Mouse (Mus musculus) bone marrow macrophage, adult 2 months (primary cell): Measurements from ENCODE around the gene Zbtb5.
"Not testable (repeated sequence)": the region's sequence is repeated elsewhere in the genome, so short reads cannot be mapped to it uniquely, and the experiment has no call there.

Source experiments
- CTCF ChIP-seq: IDR thresholded peaks from 2 replicates; pipeline ENCODE4 v1.5.1; 2012; ENCODE audit warnings: low read depth, mild to moderate bottlenecking, low read length, moderate library complexity
- POLR2A ChIP-seq: IDR thresholded peaks from 2 replicates; pipeline ENCODE4 v1.6.1; 2012; ENCODE audit warnings: mild to moderate bottlenecking, low read depth, low read length, borderline replicate concordance

DNA sequence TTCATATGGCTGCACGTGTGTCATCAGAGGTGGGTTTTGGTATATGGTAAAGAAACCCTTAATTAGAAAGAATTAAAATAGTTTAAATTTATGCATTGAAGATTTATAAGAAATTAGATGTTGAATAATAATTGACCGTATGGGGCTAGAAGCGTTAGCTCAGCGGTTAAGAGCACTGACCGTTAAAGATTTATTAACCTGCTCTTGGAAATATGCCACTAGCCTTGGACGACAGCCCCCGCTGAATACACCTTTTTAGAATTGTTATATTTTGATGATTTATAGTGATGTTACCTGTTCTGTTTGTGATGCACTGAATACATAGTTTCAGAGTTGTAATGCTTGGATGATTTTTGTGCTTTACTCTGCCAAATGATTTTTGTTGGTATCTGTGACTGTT is 27.3 kb upstream of the Zbtb5 start:
- TF ChIP-seq CTCF, POLR2A: not testable (repeated sequence)
